9 mouse cellular contexts compared by ENCODE assay signal in genomic region chr13:80949133-80949697, GRCm38 (mm10).
DNase-seq lines count a peak whose midpoint lies in the region; ATAC-seq and TF ChIP-seq lines count a peak whose summit lies in the region.
"Had no signal": no experiment of that assay in that cellular context is flagged by ENCODE, and none has a peak within 500 bp of the region (broad histone marks: within the 10 kb centered on the region; RNA-seq: fewer than 3 reads in every experiment).

No protein-coding gene starts in this region.

- TF ChIP-seq CTCF in kidney, adult 2 months (conservative IDR thresholded peaks at IDR 0.05; ENCODE audit: insufficient read depth, insufficient read length, low read depth, low read length), result no peak

- no peak for ATAC-seq in heart, embryonic 13.5 days (ENCODE audit: extremely low read depth, insufficient number of reproducible peaks, low FRiP score, low TSS enrichment)

- DNase-seq in kidney, adult 2 months, result peak; percentile 26
- DNase-seq in kidney, postnatal 4 days, result no peak
- peak; percentile 87 for DNase-seq in NIH3T3 (ENCODE audit: low read depth)
- DNase-seq in lung, postnatal 25 days (ENCODE audit: low spot score), result peak; percentile 88
- DNase-seq in thymus, postnatal 14 days, result no peak
- DNase-seq in retina, postnatal 1 day, result no peak
- DNase-seq in layer of hippocampus, adult 18-20 months (ENCODE audit: low spot score in 2 of 2), result no peak
- DNase-seq: cerebellum, adult 9-10 months had no signal

- H3K36me3 ChIP-seq in kidney, adult 2 months (ENCODE audit: control insufficient read depth, insufficient read depth, low read length), result no peaks in the 10 kb centered on the region
- no peaks in the 10 kb centered on the region for H3K36me3 ChIP-seq in heart, embryonic 13.5 days

- no peak overlapping the region for H3K9ac ChIP-seq in heart, embryonic 13.5 days

- 34% methylated on average over 6 of the region's 6 CpGs for WGBS in kidney, adult 2 months
- WGBS in heart, embryonic 13.5 days, result 50% methylated on average over 6 of the region's 6 CpGs

- peak overlapping the region; percentile 2; the same call in 1 of the 2 replicates for H3K27ac ChIP-seq in kidney, adult 2 months (ENCODE audit: insufficient read depth, low read depth, low read length)
- 0 out of 2 replicates have a peak overlapping the region, but pooled peaks have one; percentile 3 for H3K27ac ChIP-seq in heart, embryonic 13.5 days (replicated peaks)

- H3K27me3 ChIP-seq in kidney, adult 2 months (replicated peaks; ENCODE audit: control insufficient read depth, insufficient read depth, low read length), result no peaks in the 10 kb centered on the region
- no peaks in the 10 kb centered on the region for H3K27me3 ChIP-seq in heart, embryonic 13.5 days (replicated peaks)

- H3K9me3 ChIP-seq in heart, embryonic 13.5 days, result no peaks in the 10 kb centered on the region

- H3K4me1 ChIP-seq in kidney, adult 2 months (ENCODE audit: control insufficient read depth, insufficient read depth, low read length), result 0 out of 2 replicates have a peak, but pooled peaks cover 2% of the 10 kb centered on the region
- no peaks in the 10 kb centered on the region; the same call in 1 of the 2 replicates for H3K4me1 ChIP-seq in heart, embryonic 13.5 days

- no peak overlapping the region for H3K4me2 ChIP-seq in heart, embryonic 13.5 days

- TF ChIP-seq POLR2A in kidney, adult 2 months (IDR thresholded peaks at IDR 0.05; ENCODE audit: low read depth, low read length), result no peak

- H3K4me3 ChIP-seq in kidney, adult 2 months (ENCODE audit: insufficient read depth, low read depth, low read length), result no peak overlapping the region
- H3K4me3 ChIP-seq in heart, embryonic 13.5 days, result no peak overlapping the region

Comparison
In these comparisons a context has a peak if more than half of its experiments do, and no peak if none do; other contexts are left out.
1. DNase-seq: peak in kidney, adult 2 months (single experiment), NIH3T3 (single experiment) and lung, postnatal 25 days (single experiment); none in kidney, postnatal 4 days (0 of 2), thymus, postnatal 14 days (single experiment), retina, postnatal 1 day (single experiment) and layer of hippocampus, adult 18-20 months (0 of 2).